ENCODE assay signal across 8 mouse cellular contexts in the genomic region with DNA sequence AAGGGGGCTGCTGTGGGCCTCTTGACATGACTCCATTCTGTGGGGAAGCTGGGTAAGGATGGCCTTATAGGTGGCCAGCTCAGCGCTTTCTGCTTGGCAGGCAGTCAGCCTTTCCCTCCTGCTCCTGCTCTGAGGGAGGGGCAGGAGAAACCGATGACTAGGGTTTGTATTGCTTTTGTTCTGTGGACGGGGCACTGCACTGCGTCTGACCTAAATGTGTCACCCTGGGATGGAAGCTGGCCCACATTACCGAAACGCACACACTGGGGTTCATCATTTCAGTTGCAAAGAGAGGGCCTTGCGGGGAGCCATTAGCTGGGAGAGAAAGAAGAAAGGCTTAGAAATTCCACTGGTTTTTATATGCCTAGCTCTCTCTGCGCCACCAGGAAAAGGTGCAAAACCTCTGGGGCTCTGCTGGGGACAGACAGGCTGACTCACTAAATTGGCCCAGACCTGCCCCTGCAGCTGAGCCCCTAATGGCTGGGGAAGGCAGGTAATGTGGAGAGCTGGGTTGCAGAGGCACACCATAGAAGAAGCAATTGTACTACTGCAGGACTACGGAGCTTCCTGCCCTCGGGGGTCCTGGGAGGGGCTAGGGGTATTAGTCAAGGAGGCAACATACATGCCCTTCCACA. TPM values are rescaled to one million over a fixed set of nuclear protein-coding genes. Genes with fewer than 3 reads are reported as not detected.
DNase-seq lines count a peak whose midpoint lies in the region; ATAC-seq lines count a peak whose summit lies in the region.

No protein-coding gene starts in this region.

- peak overlapping the region; percentile 9; the same call in 1 of the 2 replicates for H3K4me2 ChIP-seq in heart, embryonic 11.5 days
- H3K4me2 ChIP-seq in embryonic facial prominence, embryonic 15.5 days (replicated peaks) = peak overlapping the region; percentile 17; the same call in 1 of the 2 replicates
- H3K4me2 ChIP-seq in limb, embryonic 12.5 days = peak overlapping the region; percentile 17

- DNase-seq in heart, adult 8-10 months (ENCODE audit: low spot score) = no peak
- DNase-seq in NIH3T3 (ENCODE audit: low read depth) = peak; percentile 74
- no peak for DNase-seq in testis, postnatal 14 days (ENCODE audit: low spot score)
- DNase-seq in thymus, postnatal 14 days = no peak
- no peak for DNase-seq in ovary, adult 18-20 months (ENCODE audit: low spot score)

- H3K4me1 ChIP-seq in heart, embryonic 11.5 days (ENCODE audit: control insufficient read depth, insufficient read depth, low read length) = peaks cover 63% of the 10 kb centered on the region
- H3K4me1 ChIP-seq in embryonic facial prominence, embryonic 15.5 days = peaks cover 48% of the 10 kb centered on the region
- H3K4me1 ChIP-seq in limb, embryonic 12.5 days (replicated peaks) = peaks cover 31% of the 10 kb centered on the region

- H3K27ac ChIP-seq in heart, embryonic 11.5 days (ENCODE audit: low read depth, low read length) = peak overlapping the region; percentile 55; the same call in 1 of the 2 replicates
- peak overlapping the region; percentile 68 for H3K27ac ChIP-seq in embryonic facial prominence, embryonic 15.5 days (replicated peaks)
- peak overlapping the region; percentile 54; the same call in 1 of the 2 replicates for H3K27ac ChIP-seq in limb, embryonic 12.5 days

- H3K9ac ChIP-seq in heart, embryonic 11.5 days (ENCODE audit: low read depth, low read length) = no peak overlapping the region
- no peak overlapping the region for H3K9ac ChIP-seq in embryonic facial prominence, embryonic 15.5 days
- H3K9ac ChIP-seq in limb, embryonic 12.5 days (replicated peaks) = peak overlapping the region; percentile 35; the same call in 1 of the 2 replicates

- no peaks in the 10 kb centered on the region for H3K9me3 ChIP-seq in heart, embryonic 11.5 days (replicated peaks; ENCODE audit: control insufficient read depth, low read length)
- no peaks in the 10 kb centered on the region for H3K9me3 ChIP-seq in embryonic facial prominence, embryonic 15.5 days (replicated peaks)
- H3K9me3 ChIP-seq in limb, embryonic 12.5 days = no peaks in the 10 kb centered on the region

- H3K4me3 ChIP-seq in heart, embryonic 11.5 days (ENCODE audit: low read depth, low read length) = no peak overlapping the region
- no peak overlapping the region for H3K4me3 ChIP-seq in embryonic facial prominence, embryonic 15.5 days (replicated peaks)
- no peak overlapping the region for H3K4me3 ChIP-seq in limb, embryonic 12.5 days (replicated peaks)

- no peak for ATAC-seq in heart, embryonic 11.5 days (replicated peaks; ENCODE audit: insufficient number of reproducible peaks, low FRiP score, low TSS enrichment)
- no peak for ATAC-seq in embryonic facial prominence, embryonic 15.5 days (ENCODE audit: insufficient number of reproducible peaks, low FRiP score, low TSS enrichment, low read depth)
- ATAC-seq in limb, embryonic 12.5 days (ENCODE audit: insufficient number of reproducible peaks, insufficient read depth, low FRiP score, low TSS enrichment, low read depth) = no peak

- 19% methylated on average over 10 of the region's 10 CpGs for WGBS in heart, embryonic 11.5 days (ENCODE audit: insufficient replicate concordance)
- 15% methylated on average over 10 of the region's 10 CpGs for WGBS in embryonic facial prominence, embryonic 15.5 days
- WGBS in limb, embryonic 12.5 days = 8% methylated on average over 10 of the region's 10 CpGs

- no peaks in the 10 kb centered on the region for H3K27me3 ChIP-seq in heart, embryonic 11.5 days (ENCODE audit: control insufficient read depth, insufficient read depth, low read length)
- H3K27me3 ChIP-seq in embryonic facial prominence, embryonic 15.5 days = no peaks in the 10 kb centered on the region
- H3K27me3 ChIP-seq in limb, embryonic 12.5 days = no peaks in the 10 kb centered on the region

- H3K36me3 ChIP-seq in heart, embryonic 11.5 days (ENCODE audit: control insufficient read depth, insufficient read depth, low read length) = no peaks in the 10 kb centered on the region
- H3K36me3 ChIP-seq in embryonic facial prominence, embryonic 15.5 days = no peaks in the 10 kb centered on the region
- no peaks in the 10 kb centered on the region for H3K36me3 ChIP-seq in limb, embryonic 12.5 days

RNA-seq across cellular contexts. Expression of gene Gramd4, which starts 55.3 kb away (rescaled TPM):
- polyA plus RNA-seq in heart, embryonic 11.5 days (2014; fragmentation: Nextera tagmentation; extraction: Ambion mirVana) = 4.9 and 6.5 TPM in 2 replicates
- 10 to 100 TPM; 26.1 to 31.8 (median 27.3) TPM for total RNA-seq in heart, adult 8-10 months (2022)
- 17.8 and 18.9 TPM in 2 replicates for polyA plus RNA-seq in embryonic facial prominence, embryonic 15.5 days (2015; fragmentation: Nextera tagmentation; extraction: Ambion mirVana)
- polyA plus RNA-seq in limb, embryonic 12.5 days (2016; fragmentation: Nextera tagmentation; extraction: Ambion mirVana) = 19.2 and 20.0 TPM in 2 replicates
